Mouse (Mus musculus): ENCODE data around the gene Hspa1l. TPM values are rescaled to one million over a fixed set of nuclear protein-coding genes. Genes with fewer than 3 reads are reported as not detected.

The Hspa1l gene
- polyA plus RNA-seq (2017; shearing (Covaris generic)), result 0.17 TPM

GRCm38 (mm10) chr17:34972069-34972749, at the start of gene Hspa1l, which contains the start of gene Hspa1a:
TSS of gene Hspa1l (plus strand) at chr17:34972703.
TSS of gene Hspa1a (minus strand) at chr17:34972156.

GRCm38 (mm10) chr17:34931061-34931734, 41.3 kb upstream of the Hspa1l start, which contains the start of gene Neu1:
TSS of gene Neu1 (plus strand) at chr17:34931253.

GRCm38 (mm10) chr17:34959130-34959778, 13.2 kb upstream of the Hspa1l start, which contains the start of gene Hspa1b:
TSS of gene Hspa1b (minus strand) at chr17:34959238.

GRCm38 (mm10) chr17:34969822-34970221, 2.7 kb upstream of the Hspa1l start, which contains the start of gene Gm20481:
TSS of gene Gm20481 (plus strand) at chr17:34969912.

GRCm38 (mm10) chr17:34981690-34982180, 9.2 kb downstream of the Hspa1l start, which contains the start of gene Lsm2:
TSS of gene Lsm2 (plus strand) at chr17:34981862.

GRCm38 (mm10) chr17:35000717-35001451, 28.4 kb downstream of the Hspa1l start, which contains the start of gene Vars:
TSS of gene Vars (plus strand) at chr17:35000987.

GRCm38 (mm10) chr17:35016376-35016775, 43.9 kb downstream of the Hspa1l start, which contains the start of gene Vwa7:
TSS of gene Vwa7 (plus strand) at chr17:35016579.

GRCm38 (mm10) chr17:35027277-35028068, 55.0 kb downstream of the Hspa1l start, which contains the start of gene Sapcd1:
TSS of gene Sapcd1 (minus strand) at chr17:35028016.

Other genes starting within 250 kb of the Hspa1l start
- 0.12 TPM for gene C4b, start 228.8 kb upstream of the Hspa1l start, polyA plus RNA-seq (2017; shearing (Covaris generic))
- gene Cyp21a1, start 168.1 kb upstream of the Hspa1l start, polyA plus RNA-seq (2017; shearing (Covaris generic)), result not detected
- gene Stk19, start 135.8 kb upstream of the Hspa1l start, polyA plus RNA-seq (2017; shearing (Covaris generic)), result 38.5 TPM
- 73.8 TPM for gene Dxo, start 135.7 kb upstream of the Hspa1l start, polyA plus RNA-seq (2017; shearing (Covaris generic))
- 150 TPM for gene Skiv2l, start 122.5 kb upstream of the Hspa1l start, polyA plus RNA-seq (2017; shearing (Covaris generic))
- gene Nelfe, start 122.3 kb upstream of the Hspa1l start, polyA plus RNA-seq (2017; shearing (Covaris generic)), result 41.3 TPM
- gene Cfb, start 110.2 kb upstream of the Hspa1l start, polyA plus RNA-seq (2017; shearing (Covaris generic)), result 1.3 TPM
- 0.64 TPM for gene Zbtb12, start 93.2 kb upstream of the Hspa1l start, polyA plus RNA-seq (2017; shearing (Covaris generic))
- not detected for gene Gm20547, start 90.7 kb upstream of the Hspa1l start, polyA plus RNA-seq (2017; shearing (Covaris generic))
- gene C2, start 74.4 kb upstream of the Hspa1l start, polyA plus RNA-seq (2017; shearing (Covaris generic)), result 2.3 TPM
- 38.7 TPM for gene Ehmt2, start 74.2 kb upstream of the Hspa1l start, polyA plus RNA-seq (2017; shearing (Covaris generic))
- gene Slc44a4, start 58.2 kb upstream of the Hspa1l start, polyA plus RNA-seq (2017; shearing (Covaris generic)), result not detected
- gene Neu1, start 41.5 kb upstream of the Hspa1l start, polyA plus RNA-seq (2017; shearing (Covaris generic)), result 85.9 TPM
- gene Hspa1b, start 13.5 kb upstream of the Hspa1l start, polyA plus RNA-seq (2017; shearing (Covaris generic)), result 54.2 TPM
- gene Gm20481, start 2.8 kb upstream of the Hspa1l start, polyA plus RNA-seq (2017; shearing (Covaris generic)), result 2.7 TPM
- 13.2 TPM for gene Hspa1a, start 547 bp upstream of the Hspa1l start, polyA plus RNA-seq (2017; shearing (Covaris generic))
- gene Lsm2, start 9.2 kb downstream of the Hspa1l start, polyA plus RNA-seq (2017; shearing (Covaris generic)), result 55.0 TPM
- gene Vars, start 28.3 kb downstream of the Hspa1l start, polyA plus RNA-seq (2017; shearing (Covaris generic)), result 187 TPM
- 0.33 TPM for gene Vwa7, start 43.9 kb downstream of the Hspa1l start, polyA plus RNA-seq (2017; shearing (Covaris generic))
- gene Sapcd1, start 55.3 kb downstream of the Hspa1l start, polyA plus RNA-seq (2017; shearing (Covaris generic)), result 0.82 TPM
- gene Msh5, start 74.0 kb downstream of the Hspa1l start, polyA plus RNA-seq (2017; shearing (Covaris generic)), result 1.5 TPM
- gene Clic1, start 77.3 kb downstream of the Hspa1l start, polyA plus RNA-seq (2017; shearing (Covaris generic)), result 661 TPM
- gene Ddah2, start 86.3 kb downstream of the Hspa1l start, polyA plus RNA-seq (2017; shearing (Covaris generic)), result 2.2 TPM
- gene Ly6g6c, start 92.7 kb downstream of the Hspa1l start, polyA plus RNA-seq (2017; shearing (Covaris generic)), result not detected
- gene Mpig6b, start 93.5 kb downstream of the Hspa1l start, polyA plus RNA-seq (2017; shearing (Covaris generic)), result not detected
- not detected for gene Ly6g6e, start 104.2 kb downstream of the Hspa1l start, polyA plus RNA-seq (2017; shearing (Covaris generic))
- not detected for gene Ly6g6d, start 105.4 kb downstream of the Hspa1l start, polyA plus RNA-seq (2017; shearing (Covaris generic))
- not detected for gene Ly6g6f, start 112.9 kb downstream of the Hspa1l start, polyA plus RNA-seq (2017; shearing (Covaris generic))
- 65.7 TPM for gene Abhd16a, start 116.6 kb downstream of the Hspa1l start, polyA plus RNA-seq (2017; shearing (Covaris generic))
- not detected for gene Ly6g5c, start 135.6 kb downstream of the Hspa1l start, polyA plus RNA-seq (2017; shearing (Covaris generic))
- 3.8 TPM for gene Ly6g5b, start 142.7 kb downstream of the Hspa1l start, polyA plus RNA-seq (2017; shearing (Covaris generic))
- 58.5 TPM for gene Gpank1, start 148.8 kb downstream of the Hspa1l start, polyA plus RNA-seq (2017; shearing (Covaris generic))
- 341 TPM for gene Csnk2b, start 149.3 kb downstream of the Hspa1l start, polyA plus RNA-seq (2017; shearing (Covaris generic))
- 5.3 TPM for gene D17H6S53E, start 153.7 kb downstream of the Hspa1l start, polyA plus RNA-seq (2017; shearing (Covaris generic))
- not detected for gene Apom, start 159.3 kb downstream of the Hspa1l start, polyA plus RNA-seq (2017; shearing (Covaris generic))
- 48.8 TPM for gene Bag6, start 162.5 kb downstream of the Hspa1l start, polyA plus RNA-seq (2017; shearing (Covaris generic))
- 28.9 TPM for gene Prrc2a, start 192.2 kb downstream of the Hspa1l start, polyA plus RNA-seq (2017; shearing (Covaris generic))
- 4.8 TPM for gene Aif1, start 203.4 kb downstream of the Hspa1l start, polyA plus RNA-seq (2017; shearing (Covaris generic))
- gene Lst1, start 215.7 kb downstream of the Hspa1l start, polyA plus RNA-seq (2017; shearing (Covaris generic)), result 9.6 TPM
- gene Ltb, start 221.7 kb downstream of the Hspa1l start, polyA plus RNA-seq (2017; shearing (Covaris generic)), result 1,484 TPM
- gene Tnf, start 229.3 kb downstream of the Hspa1l start, polyA plus RNA-seq (2017; shearing (Covaris generic)), result 56.7 TPM
- gene Lta, start 232.6 kb downstream of the Hspa1l start, polyA plus RNA-seq (2017; shearing (Covaris generic)), result 152 TPM
- 1.6 TPM for gene Gm16181, start 248.1 kb downstream of the Hspa1l start, polyA plus RNA-seq (2017; shearing (Covaris generic))

Measured in activated CD4-positive, CD25-positive, alpha-beta regulatory T cell, adult 9 weeks (primary cell).